Mouse (Mus musculus) lung, adult 18-20 months (tissue): ENCODE measurements around the gene Tenm3.

Experiments used
- DNase-seq, 2 experiments: peaks; one replicate each; pipeline ENCODE4 v3.0.0; 2022; ENCODE audit warnings: mixed read lengths in 2 of 2

Gene Tenm3

DNA sequence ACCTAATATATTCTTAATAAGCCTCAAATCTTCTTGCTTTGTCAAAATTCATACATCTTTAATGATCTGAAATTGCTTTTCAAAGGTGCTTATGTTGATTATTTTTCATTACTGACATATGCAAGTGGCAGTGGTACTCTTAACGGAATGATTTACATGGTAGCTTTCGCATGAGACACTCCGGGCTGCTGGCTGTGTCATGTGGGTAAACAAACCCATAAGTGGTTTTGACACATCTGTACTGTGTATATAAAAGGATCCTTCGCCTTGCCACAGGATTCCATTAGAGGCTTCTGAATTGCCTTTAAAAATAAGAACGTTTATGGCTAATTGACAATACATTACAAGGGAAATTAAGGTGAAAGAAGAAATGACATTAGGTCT, 529.8 kb downstream of the Tenm3 start:
- no peak for DNase-seq

DNA sequence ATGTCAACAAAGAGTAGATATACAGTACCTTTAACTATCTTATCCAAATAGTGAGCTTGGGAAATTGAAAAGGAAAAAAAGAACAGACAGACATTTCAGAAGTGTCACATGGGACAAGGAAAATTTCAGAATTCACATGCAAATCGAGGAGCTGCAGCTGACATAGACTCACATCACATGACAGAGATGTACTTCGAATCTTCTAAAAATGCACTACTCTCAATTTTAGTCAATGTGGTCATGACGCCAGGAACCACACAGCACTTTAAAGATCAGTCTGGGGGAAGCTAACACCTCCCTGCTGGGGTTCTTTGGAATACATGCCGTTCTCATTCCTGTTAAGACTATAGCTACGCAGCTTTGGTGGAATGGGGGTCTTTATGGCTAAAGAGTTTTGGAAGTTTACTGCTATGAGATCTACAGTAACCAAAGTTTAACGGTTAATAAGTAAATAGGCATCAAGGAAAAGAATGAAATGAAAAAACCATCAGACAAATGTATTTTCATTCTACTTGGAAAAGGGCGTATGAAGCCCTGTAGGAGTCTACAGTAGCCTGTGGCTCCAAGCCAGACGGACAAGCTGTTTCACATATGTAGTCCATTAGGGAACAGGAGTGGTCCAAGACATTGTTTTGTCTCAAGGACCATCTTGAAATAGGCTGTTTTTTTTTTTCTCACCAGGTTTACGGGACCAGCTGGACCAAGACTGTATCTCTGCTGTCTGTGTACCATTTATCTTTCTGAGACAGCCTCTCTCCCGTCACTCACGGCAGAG, 530.4 kb downstream of the Tenm3 start:
- DNase-seq: no peak

DNA sequence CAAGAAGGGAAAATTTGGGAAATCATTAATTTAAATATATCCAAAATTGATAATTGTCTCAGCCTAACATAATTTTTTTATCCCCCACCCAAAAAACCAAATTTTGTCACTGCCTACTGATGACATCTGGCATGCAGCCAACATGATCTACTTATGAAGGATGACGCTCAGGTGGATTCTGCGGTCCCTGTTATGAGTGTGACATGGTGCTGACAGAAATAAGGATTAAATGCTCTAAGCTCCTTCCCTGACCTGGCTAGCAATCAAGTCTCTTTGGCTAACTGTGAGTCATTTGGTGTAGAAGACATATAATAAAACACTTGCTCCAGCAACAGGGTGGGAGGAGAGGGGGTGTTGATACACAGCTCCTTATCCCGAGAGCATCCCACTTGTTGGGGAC, 532.0 kb downstream of the Tenm3 start:
- no peak for DNase-seq

DNA sequence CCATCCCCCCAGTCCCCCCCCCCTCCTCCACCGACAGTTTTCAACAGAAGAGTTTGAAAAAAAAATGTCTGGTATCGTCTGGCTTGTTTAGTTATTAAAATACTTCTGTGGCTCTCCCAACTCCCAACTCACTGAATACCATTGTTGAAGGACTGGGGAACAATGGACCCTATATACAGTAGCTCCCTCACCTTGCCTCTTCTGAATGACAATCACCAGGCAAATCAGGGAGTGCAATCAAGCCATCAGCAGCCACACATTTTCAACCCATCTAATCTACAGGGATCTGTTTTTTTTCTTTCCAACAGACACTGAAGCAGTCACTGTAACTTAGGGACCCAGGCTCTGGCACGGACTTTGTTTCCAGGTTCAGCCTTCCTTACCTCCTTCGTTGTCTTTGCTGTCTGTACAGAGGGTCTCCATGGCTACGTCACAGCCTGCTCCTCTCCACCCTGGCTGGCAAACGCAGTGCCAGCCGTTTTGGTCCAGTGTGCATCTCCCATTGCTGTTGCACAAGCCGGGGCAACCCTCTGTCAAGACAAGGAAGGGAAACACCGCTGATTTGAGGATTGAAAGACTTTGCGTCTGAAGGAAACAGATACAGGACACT, 533.4 kb downstream of the Tenm3 start:
- DNase-seq: no peak

DNA sequence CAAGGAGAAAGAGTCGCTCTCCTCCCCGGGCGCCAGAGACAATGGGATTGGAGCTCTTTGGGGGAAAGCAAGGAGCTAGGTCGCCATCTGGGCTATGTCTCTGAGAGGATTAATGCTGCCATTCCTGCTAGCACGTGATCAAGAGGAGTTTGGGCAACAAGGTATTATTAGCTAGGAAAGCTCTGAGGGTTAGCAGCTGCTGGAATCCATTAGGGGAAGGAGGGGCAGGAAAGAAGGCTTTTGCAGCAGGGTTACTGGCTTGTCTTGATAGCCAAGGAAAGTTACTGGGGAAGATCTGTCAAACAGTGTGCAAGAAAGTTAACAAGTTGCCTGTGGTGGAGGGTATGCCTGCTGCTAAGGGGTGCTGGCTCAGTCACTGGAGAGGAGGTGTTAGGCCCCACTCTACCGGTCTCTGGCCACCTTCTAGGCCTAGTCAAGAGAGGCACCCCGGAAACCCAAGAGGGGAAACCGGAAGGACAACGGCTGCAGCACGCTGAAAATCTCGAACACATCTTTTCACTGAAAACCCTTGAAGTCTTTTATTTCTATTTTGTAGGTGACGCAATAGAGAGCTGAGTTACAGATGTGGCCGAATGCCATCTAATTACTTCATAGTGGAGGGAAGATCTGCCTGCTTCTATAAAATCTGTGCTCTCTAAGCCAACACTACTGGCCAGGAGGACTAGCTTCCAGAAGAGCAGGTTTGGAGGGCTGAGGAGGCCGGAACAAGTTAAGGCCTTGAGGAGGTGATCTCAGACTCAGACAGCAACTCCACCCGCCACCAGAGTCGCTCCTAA, 534.4 kb downstream of the Tenm3 start:
- peak in 1 of 2 experiments; percentile 8 for DNase-seq

DNA sequence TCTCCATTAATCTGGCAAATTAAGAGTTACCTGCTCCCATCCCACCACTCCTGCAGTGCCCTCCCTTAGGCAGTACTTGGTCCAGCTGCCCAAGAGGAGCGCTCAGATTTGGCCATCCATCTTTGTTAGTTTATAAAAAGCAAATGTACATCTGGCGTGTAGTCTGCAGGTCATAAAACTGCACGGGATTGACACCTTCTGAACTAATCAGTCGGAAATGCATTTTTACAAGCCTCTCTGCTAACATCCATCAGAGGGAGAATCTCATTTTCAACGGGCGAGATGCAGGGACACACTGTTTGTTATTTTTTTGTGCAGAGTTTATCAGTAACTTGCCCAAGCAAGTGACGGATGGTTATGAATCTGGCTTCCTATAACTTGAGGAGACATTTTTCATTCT, 539.5 kb downstream of the Tenm3 start:
- no peak for DNase-seq

DNA sequence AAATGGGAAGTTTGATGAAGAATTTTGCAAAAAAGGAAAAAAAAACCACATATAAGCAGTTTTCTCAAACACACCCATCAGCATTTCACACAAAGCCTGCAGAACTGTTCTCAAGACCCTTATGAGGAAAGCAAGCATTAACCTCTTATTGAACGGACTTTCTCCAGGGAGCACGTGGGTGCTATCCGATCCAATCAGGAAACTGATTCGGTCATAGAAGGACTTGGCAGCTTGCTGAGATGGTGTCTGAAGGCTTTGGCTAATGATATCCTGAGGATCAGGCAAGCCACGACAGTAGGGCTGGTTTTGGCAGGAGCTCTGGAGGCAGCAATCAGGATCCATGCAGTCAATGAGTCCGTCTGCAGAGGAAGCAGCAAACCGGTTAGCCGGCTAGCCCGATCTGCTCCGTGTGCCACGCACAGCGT, 543.1 kb downstream of the Tenm3 start:
- no peak for DNase-seq

DNA sequence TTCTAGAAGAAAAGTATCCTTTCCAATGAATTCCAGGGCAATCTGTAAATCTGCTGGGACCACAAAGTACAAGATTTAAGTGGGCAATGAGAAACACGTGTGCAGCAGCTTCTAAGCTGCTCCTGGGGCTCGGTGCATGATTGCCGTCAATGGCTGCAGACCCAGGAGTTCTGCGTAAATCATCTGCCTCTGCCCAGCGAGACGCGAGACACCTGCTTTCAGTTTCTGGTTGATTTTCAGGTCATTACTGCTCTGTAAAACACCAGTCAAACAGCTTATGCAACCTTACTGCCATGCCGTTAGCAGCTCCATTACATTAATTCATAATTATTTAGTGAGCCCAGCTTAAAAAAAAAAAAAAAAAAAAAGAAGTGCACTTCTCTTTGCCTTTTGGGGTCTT, 543.7 kb downstream of the Tenm3 start:
- DNase-seq: no peak

DNA sequence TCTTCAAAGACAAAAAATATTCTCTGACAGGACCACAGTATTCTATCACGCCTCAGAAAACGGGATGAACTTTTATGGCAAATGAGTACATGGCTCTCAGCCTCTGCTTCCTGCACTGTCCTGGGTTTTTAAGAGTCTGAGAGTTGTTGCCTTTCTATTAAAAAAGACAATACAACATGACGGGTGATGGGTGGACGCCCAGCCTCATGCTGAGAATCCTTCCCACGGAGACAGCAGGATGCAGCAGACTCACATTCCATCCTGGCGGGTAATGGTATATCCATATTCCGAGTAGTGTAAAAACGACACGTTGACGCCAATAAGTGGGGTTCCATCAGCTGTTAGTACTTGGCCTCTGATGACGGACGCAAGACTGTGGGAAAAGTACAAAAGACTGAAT, 544.4 kb downstream of the Tenm3 start:
- DNase-seq: no peak

DNA sequence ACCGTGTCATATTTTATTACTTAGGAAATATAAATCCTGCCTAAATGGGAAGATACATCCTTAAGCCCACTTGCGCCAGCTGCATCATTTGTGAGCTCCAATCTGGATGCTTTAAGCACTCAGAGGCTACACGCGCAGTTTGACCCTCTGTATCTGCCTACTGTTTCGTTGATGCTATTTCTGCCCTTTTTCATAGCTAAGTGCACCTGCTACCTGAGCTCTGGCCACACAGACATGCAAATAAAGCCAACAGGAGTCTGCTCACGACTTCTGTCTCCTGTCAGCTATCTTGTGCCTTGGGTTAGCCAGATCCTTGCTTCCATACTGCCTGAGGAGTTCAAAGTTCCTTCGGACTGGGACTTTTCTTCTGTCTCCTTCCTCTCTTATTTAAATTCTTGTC, 547.4 kb downstream of the Tenm3 start:
- no peak for DNase-seq

DNA sequence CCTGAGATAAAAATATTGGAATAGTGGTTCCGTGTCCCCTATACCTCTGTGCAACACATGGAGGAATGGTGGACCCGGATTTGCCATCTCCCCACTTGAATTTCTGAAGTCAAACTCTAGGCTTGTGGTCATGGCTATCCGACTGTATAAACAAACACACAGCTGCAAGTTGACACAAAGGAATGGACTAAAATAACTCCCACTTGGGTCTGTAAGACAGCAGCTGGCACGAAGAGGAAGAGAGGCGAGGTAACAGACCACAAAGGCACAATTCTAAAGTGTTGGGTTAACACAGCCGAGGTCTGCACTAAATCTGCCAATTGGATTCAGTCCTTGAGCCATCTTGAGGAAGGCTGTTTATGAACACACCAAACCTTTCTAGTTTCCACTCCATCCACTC, 548.2 kb downstream of the Tenm3 start:
- DNase-seq: no peak

DNA sequence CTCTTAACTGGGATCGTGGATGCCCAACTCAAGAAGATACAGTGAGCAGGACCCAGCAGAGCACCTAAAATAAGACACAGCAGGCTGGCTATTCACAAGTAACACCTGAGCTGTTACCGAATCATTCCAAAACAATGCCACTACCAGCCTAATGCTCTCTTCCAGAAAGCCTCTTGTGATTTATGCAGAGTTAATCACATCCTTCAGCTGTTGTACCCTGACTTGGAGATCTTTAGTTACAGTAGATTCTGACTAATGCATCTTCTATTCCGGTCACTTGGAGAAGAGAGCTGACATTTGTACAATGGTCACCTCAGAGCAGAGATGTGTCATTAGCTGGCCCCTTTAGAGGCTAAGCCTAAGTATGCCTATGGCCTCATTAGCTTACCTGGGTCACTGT, 550.0 kb downstream of the Tenm3 start:
- DNase-seq: no peak

DNA sequence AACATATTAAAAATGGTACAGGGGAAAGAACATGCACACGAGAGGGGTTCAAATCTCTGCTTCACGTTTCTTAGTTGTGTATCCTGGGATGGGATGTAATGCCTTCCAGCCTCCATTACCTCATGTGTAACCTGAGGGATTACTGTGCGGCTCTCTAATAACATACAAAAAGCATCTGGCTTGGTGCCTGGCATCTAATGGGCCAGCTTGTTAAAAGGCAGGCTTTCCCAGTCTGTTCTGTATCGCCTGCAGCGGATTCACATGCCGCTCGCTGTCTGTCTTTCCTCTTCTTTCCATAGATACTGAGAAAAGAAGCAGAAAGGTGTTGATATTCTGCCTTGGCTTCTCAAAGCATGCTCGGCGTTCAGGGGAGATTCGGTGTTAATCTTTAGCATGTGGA, 558.3 kb downstream of the Tenm3 start:
- DNase-seq: no peak

DNA sequence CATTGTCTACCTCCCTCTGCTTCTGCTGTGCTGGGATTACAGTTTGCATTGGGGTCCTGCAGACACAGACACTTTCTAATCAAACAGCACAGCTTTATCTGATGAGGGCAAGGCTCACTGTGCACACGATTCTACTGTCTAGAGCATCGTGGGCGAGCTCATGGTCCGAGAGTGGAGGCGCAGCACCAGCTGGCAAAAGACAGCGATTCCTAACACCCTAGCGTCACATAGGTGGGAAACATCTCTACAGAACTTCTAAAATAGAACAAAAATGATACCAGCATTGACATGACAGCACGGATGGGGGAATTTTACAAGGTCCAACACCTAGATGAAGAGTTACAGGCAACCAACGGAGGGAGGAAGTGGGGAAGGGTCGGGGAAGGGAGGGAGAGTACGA, 561.9 kb downstream of the Tenm3 start:
- DNase-seq: no peak

DNA sequence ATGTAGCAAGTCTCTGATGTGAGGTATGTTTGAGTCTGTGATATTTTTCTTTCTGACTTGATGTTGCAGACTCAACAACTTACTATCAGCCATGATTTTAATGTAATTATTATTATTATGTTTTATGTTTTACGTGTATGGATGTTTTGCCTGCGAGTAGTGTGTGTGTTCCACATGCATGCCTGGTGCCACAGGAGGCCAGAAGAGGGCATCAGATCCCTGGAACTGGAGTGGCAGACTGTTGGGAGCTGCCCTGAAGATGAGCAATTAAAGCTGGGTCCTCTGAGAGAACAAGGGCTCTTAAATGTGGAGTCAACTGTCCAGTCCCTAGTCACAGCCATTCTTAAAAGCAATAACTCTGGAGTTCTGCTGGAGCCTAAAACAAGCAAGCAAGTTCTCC, 564.4 kb downstream of the Tenm3 start:
- DNase-seq: no peak

DNA sequence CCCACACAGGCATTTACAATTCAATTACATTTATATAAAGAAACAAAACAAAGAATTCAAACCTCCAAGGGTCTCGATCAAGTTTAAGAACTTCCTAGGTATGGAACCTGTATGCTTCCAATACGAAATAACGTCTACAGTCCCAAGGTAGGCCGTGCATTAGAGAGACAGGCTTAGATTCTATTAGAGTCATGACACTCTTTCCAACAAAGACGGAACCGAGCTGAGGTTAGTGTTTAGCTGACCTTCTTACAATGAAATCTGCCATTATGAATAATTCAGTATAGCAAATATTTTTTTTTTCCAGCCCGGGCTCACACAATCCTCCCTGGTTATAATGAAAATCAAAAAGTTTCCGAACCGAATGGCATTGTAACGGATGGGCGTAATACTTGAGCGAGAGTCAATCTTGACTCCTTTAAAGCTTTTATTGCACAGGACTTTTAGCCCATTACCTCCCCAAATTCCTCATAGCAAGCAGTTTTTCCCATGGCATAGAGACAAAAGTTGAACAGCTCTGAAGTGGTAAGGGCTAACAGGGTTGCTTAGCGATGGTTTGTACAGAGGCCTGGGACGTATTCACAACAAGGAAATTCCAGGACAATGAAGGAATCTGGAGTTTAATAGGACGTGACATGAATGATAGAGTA, 565.6 kb downstream of the Tenm3 start:
- DNase-seq: no peak

DNA sequence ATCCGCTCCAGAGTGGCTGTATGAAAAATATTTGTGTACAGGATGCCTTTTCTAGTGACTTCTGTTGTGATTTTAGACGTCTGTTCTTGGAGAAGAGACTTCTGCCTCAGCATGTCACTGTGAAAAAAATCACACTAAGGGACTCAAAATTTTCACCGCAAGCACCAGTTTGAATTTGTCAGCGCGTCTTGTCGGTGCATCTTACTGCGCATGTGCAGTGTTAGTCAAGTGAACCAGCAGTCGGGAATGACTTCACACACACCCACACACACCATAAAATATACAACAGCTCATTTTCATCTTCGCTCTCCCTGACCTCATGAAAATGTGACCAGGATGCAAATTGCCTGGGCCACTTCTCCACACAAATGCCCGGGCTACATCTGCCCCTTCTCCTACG, 568.7 kb downstream of the Tenm3 start:
- no peak for DNase-seq

DNA sequence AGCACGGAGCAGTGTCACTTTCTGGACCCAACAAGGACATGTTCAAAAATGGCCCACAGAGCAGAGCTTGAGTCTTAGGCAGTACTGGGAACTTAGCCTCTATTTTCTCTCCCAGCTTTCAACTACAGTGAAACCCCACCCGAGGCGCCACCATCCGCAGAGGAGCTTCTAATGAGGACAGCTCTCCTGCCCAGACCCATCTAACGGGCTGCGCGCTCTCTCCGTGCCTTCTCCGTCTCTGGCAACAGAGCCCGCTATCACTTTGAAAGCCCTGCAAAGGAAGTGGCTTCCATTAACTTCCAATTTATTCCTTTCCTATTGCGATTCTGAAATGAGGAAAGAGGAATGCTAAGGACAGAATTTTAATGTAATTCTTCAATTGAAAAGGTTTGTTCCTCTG, 569.2 kb downstream of the Tenm3 start:
- no peak for DNase-seq

DNA sequence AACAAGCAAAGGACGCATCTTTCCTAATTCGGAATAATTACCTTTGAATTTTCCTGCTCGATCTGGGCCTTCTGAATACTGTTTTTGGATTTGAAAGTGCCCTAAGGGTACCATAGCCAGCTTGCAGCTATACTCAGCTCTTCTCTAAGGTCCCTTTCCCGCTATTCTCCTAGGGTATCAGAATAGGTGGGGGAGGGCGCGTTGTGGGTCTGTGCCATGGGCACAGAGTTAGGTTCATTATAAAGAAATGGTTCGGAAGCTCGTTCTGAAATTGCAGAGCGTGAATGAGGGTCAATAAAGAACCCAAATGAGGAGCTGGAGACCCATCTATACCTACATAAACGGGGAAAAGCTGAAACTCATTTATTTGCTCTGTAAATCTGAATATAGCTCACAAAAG, 575.1 kb downstream of the Tenm3 start:
- no peak for DNase-seq

DNA sequence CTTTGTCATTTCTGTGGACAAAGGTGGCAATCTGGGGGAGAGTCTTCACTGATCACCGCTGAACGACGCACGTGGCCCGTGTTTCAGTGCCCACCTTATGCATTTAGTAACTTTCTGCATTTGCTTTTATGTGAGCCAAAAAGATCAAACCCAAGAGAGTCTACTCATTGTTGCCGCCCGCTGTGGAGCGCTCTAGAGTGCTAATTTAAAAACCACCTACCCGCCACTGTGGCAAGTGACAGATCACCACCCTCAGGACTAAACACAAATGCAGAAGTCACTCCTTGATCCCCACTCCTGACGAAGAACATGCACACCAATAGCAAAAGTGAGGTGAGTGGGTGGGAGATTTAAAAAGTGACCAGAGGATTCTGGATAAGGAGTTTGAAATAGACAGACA, 583.5 kb downstream of the Tenm3 start:
- DNase-seq: no peak

DNA sequence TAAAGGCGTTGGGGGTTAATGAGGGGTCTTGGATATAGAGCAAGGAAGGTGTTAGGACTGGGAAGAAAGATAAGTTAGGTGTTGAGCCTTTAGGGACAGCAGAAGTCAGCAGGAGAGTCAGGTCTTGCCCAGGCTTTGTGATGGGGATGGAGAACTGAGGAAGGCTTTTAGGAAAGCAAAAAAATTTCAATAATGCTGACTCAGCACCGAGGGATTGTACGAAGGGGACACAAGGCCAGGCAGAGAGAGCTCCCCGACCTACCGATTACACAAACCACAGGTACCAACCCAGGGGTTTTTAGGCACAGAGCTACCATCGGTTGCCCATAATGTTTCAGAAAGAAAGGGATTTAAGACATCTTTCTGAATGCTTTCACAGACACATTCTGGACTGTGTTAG, 583.9 kb downstream of the Tenm3 start:
- no peak for DNase-seq

DNA sequence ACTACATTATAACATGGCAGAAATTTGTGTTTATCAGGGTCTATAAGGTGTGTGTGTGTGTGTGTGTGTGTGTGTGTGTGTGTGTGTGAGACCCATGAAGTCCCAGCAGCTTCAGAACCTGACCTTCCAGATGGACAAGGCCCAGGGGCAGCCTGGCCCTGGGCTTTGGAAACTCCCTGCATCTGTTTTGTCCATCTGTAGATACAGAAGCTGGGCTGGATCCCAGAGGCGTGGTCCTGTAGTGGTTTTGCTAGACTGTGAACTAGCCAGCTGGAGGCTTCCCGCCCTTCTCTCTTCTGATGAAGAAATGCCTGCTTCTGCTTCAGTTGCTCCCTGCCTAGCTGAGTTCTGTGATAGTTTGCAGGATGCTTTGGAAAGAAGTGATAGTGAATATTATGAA, 599.9 kb downstream of the Tenm3 start:
- DNase-seq: no peak

DNA sequence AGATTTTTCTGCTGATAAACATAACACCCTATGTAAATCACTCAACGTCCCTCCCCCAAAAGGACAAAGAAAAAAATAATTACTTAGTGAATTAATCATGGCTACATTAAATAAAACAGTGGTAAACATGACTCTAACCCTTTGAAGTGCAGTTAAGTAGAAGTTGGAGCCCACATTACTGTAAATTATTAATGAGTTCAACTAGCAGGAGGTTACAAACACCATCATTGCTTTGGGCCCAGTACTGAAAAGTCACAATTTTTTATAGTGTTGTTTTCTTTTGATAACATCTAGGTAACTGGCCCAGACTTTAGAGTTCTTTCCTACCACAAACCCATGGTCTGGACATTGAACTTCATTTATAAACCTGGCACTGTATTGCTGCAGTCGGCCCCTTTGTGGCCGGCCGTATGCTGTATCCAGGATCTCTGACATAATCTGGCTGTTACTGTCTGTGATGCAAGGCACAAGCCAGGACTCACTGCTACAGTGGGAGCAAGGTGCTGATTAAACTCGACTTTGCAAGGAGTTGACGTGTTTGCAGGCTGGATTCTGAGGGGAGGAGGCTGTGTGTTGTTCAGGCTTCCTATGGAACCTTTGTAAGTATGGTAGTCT, 602.7 kb downstream of the Tenm3 start:
- DNase-seq: no peak
